Comparison of ENCODE assay signal across 9 mouse cellular contexts in the genomic region with DNA sequence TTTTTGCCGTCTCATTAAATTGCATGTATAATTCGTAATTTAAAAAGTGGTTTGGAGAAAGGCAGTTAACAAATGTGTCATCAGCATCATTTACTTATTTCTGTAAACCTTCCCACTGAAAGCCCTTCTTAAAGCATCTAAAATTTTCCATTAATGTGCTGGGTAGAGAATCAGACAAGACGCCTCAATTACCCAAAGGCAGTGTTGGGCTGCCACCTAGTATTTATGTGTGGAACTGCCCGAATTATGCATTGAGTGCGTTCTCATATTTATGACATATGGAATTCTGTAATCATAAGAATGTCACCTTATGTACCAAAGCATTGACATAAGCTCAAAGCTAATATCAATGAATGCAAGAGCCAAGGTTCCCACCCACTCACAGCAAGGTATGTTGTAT.
DNase-seq lines count a peak whose midpoint lies in the region; ATAC-seq lines count a peak whose summit lies in the region.
"Had no signal": no experiment of that assay in that cellular context is flagged by ENCODE, and none has a peak within 500 bp of the region (broad histone marks: within the 10 kb centered on the region; RNA-seq: fewer than 3 reads in every experiment).

No protein-coding gene starts in this region.

- no peaks in the 10 kb centered on the region for H3K36me3 ChIP-seq in hindbrain, embryonic 11.5 days (ENCODE audit: control insufficient read depth, insufficient read depth, low read length)
- H3K36me3 ChIP-seq in hindbrain, embryonic 12.5 days: no peaks in the 10 kb centered on the region

- ATAC-seq in hindbrain, embryonic 11.5 days (ENCODE audit: low FRiP score): no peak
- ATAC-seq in hindbrain, embryonic 12.5 days (ENCODE audit: low FRiP score): no peak
- ATAC-seq in frontal cortex, adult (ENCODE audit: low TSS enrichment): peak; percentile 97

- H3K4me1 ChIP-seq in hindbrain, embryonic 11.5 days (replicated peaks; ENCODE audit: control insufficient read depth, insufficient read depth, low read length): no peaks in the 10 kb centered on the region
- no peaks in the 10 kb centered on the region for H3K4me1 ChIP-seq in hindbrain, embryonic 12.5 days

- no peak overlapping the region for H3K4me2 ChIP-seq in hindbrain, embryonic 11.5 days (replicated peaks; ENCODE audit: low read depth, low read length)
- H3K4me2 ChIP-seq in hindbrain, embryonic 12.5 days (replicated peaks): no peak overlapping the region

- DNase-seq in hindbrain, embryonic 11.5 days (ENCODE audit: low spot score): peak; percentile 50
- peak; percentile 60 for DNase-seq in adipocyte (ENCODE audit: low spot score)
- DNase-seq in lung, postnatal 10 days: peak; percentile 18
- no peak for DNase-seq in thymus, postnatal 36 days
- no peak for DNase-seq in spleen, postnatal 10 days (ENCODE audit: low spot score in 2 of 2)
- no peak for DNase-seq in testis, postnatal 14 days (ENCODE audit: low spot score)

- H3K9ac ChIP-seq in hindbrain, embryonic 11.5 days (ENCODE audit: low read depth, low read length): no peak overlapping the region
- H3K9ac ChIP-seq in hindbrain, embryonic 12.5 days: no peak overlapping the region
- H3K9ac ChIP-seq: liver, embryonic 14.5 days had no signal

- no peak overlapping the region for H3K4me3 ChIP-seq in hindbrain, embryonic 11.5 days (ENCODE audit: low read depth, low read length)
- H3K4me3 ChIP-seq in hindbrain, embryonic 12.5 days: no peak overlapping the region

- no peaks in the 10 kb centered on the region for H3K9me3 ChIP-seq in hindbrain, embryonic 11.5 days (ENCODE audit: control insufficient read depth, low read length)
- H3K9me3 ChIP-seq in hindbrain, embryonic 12.5 days (replicated peaks): no peaks in the 10 kb centered on the region

- no peaks in the 10 kb centered on the region for H3K27me3 ChIP-seq in hindbrain, embryonic 11.5 days (ENCODE audit: control insufficient read depth, insufficient read depth, low read length)
- H3K27me3 ChIP-seq in hindbrain, embryonic 12.5 days: no peaks in the 10 kb centered on the region

- H3K27ac ChIP-seq in hindbrain, embryonic 11.5 days (ENCODE audit: low read depth, low read length): no peak overlapping the region
- no peak overlapping the region for H3K27ac ChIP-seq in hindbrain, embryonic 12.5 days
- H3K27ac ChIP-seq: liver, embryonic 14.5 days had no signal

- WGBS in hindbrain, embryonic 11.5 days: 64% methylated on average over 5 of the region's 5 CpGs
- 58% methylated on average over 5 of the region's 5 CpGs for WGBS in hindbrain, embryonic 12.5 days

Comparison
In these comparisons a context has a peak if more than half of its experiments do, and no peak if none do; other contexts are left out.
1. DNase-seq: peak in hindbrain, embryonic 11.5 days (single experiment), adipocyte (single experiment) and lung, postnatal 10 days (single experiment); none in thymus, postnatal 36 days (0 of 2), spleen, postnatal 10 days (0 of 2) and testis, postnatal 14 days (single experiment).